Mouse (Mus musculus) urinary bladder, postnatal 14 days (tissue): Measurements from ENCODE around the gene Yy1.

Source experiments
- DNase-seq: peaks from one replicate; pipeline ENCODE4 v3.0.0; 2021; ENCODE audit warnings: low spot score

The Yy1 gene

GRCm38 (mm10) chr12:108857109-108857508 is 64.3 kb downstream of the Yy1 start:
- no peak for DNase-seq

DNA sequence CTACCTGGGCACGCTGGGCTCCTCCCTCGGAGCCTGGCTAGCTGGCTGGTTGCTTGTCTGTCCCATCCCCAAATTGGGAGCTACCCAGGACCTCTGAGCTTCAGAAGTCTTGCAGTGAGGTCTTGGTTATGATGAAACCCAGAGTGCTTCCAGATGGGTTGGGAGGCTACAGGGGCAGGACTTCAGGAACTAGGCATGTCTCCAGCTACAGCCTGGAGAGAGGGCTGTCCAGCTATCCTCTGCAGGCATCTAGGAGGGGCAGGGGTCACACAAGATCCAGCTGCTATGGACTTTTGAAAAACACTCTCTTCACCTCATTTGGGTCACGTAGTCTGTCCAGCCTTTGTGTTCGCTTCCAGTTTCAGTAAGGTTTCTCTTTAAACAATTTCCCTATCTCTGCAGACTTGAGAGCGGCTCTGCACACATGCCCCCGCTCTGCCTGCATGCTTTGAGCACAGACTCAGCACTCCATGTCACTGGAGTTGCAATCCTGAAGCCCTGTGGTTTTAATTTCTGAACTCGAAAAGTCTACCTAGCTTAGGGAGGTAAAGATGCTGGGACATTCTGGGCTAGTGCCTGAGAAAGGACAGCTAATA is 64.9 kb downstream of the Yy1 start:
- DNase-seq: peak; percentile 43

- DNase-seq: no peak
These were observed 65.7 kb downstream of the Yy1 start for GRCm38 (mm10) chr12:108858486-108858885.

DNA sequence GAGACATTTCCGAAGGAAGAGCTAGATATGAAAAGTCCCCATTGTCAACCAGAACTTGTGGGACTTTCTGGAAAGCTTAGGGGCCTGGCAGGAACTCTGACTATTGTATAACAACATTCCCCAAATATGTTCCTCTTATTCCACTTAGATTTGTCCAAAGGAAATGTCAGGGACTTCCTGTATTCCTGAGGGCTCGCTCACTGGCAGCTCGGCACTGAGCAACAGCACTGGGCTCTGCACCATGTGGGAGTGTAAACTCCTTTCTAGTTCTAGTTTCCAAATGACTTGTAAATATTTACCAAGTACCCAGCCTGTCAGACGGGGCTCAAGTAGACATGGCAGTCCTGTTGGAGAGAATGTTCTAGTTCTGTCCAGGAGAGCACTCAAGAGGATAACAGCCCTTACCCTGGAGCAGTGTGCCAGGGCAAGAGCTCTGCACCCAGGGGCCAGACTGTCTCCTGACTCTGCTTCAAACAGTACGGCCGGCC is 72.3 kb downstream of the Yy1 start:
- DNase-seq: no peak

DNA sequence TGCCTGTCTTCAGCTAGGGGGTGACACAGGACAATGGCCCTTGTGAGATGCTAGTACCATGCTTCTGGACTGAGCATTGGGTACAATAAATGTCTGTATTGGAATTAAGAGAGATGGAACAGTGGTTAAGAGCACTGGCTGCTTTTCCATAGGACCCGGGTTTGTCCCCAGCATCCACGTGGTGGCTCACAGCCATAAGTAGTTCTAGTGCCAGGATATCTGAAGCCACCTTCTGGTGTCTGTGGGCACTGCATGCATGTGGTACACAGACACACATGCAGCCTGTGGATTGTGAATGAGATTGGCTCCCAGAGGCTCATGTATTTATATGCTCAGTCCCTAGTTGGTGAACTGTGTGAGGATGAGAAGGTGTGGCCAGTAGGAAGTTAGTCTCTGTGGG is 76.8 kb downstream of the Yy1 start:
- no peak for DNase-seq
